Mouse (Mus musculus) regulatory T cell (primary cell): ENCODE data around the gene Shh.

ENCODE experiments used
- in situ Hi-C: fragments of 300-600 bp; cut with MboI, MseI; formaldehyde crosslinking; loops from one replicate; pipeline ENCODE4 v1.15.1; 2025; ENCODE audit warnings: high pct_unique_total_duplicates

Gene Shh

GRCm38 (mm10) chr5:28460556-28461350 is 6.3 kb downstream of the Shh start:
- in situ Hi-C loops, result loop anchor here (25.0 kb wide), 1 partner anchor 1052 kb away; no protein-coding TSS in a partner anchor

- in situ Hi-C loops, result loop anchor here (25.0 kb wide), 1 partner anchor 1053 kb away; no protein-coding TSS in a partner anchor
Observed at GRCm38 (mm10) chr5:28459456-28460225, 7.4 kb downstream of the Shh start.

GRCm38 (mm10) chr5:28458821-28459240 is 8.2 kb downstream of the Shh start:
- in situ Hi-C loops, result loop anchor here (25.0 kb wide), 1 partner anchor 1053 kb away; no protein-coding TSS in a partner anchor

- in situ Hi-C loops, result loop anchor here (25.0 kb wide), 1 partner anchor 1054 kb away; no protein-coding TSS in a partner anchor
Observed at GRCm38 (mm10) chr5:28457921-28458641, 9.0 kb downstream of the Shh start.

GRCm38 (mm10) chr5:28456366-28456765 is 10.7 kb downstream of the Shh start:
- in situ Hi-C loops, result loop anchor here (25.0 kb wide), 1 partner anchor 1056 kb away; no protein-coding TSS in a partner anchor

GRCm38 (mm10) chr5:28455721-28456120 is 11.3 kb downstream of the Shh start:
- in situ Hi-C loops, result loop anchor here (25.0 kb wide), 1 partner anchor 1057 kb away; no protein-coding TSS in a partner anchor

- in situ Hi-C loops, result loop anchor here (5.0 to 25.0 kb wide), 3 partner anchors 833 to 1058 kb away; no protein-coding TSS in a partner anchor
Observed at GRCm38 (mm10) chr5:28454546-28454945, 12.5 kb downstream of the Shh start.

GRCm38 (mm10) chr5:28453523-28453922 is 13.5 kb downstream of the Shh start:
- in situ Hi-C loops, result loop anchor here (5.0 to 25.0 kb wide), 3 partner anchors 834 to 1059 kb away; no protein-coding TSS in a partner anchor

- in situ Hi-C loops, result loop anchor here (5.0 to 25.0 kb wide), 3 partner anchors 834 to 1059 kb away; no protein-coding TSS in a partner anchor
Observed at GRCm38 (mm10) chr5:28453086-28453485, 14.0 kb downstream of the Shh start.

GRCm38 (mm10) chr5:28451053-28451638 is 15.9 kb downstream of the Shh start:
- in situ Hi-C loops, result loop anchor here (5.0 to 25.0 kb wide), 3 partner anchors 836 to 1061 kb away; no protein-coding TSS in a partner anchor

GRCm38 (mm10) chr5:28450126-28450890 is 16.7 kb downstream of the Shh start:
- in situ Hi-C loops, result loop anchor here (5.0 to 25.0 kb wide), 3 partner anchors 837 to 1062 kb away; no protein-coding TSS in a partner anchor

GRCm38 (mm10) chr5:28425926-28426325 is 41.1 kb downstream of the Shh start:
- in situ Hi-C loops, result no loop called here

GRCm38 (mm10) chr5:28423781-28424180 is 43.3 kb downstream of the Shh start:
- in situ Hi-C loops, result no loop called here

GRCm38 (mm10) chr5:28419640-28420265 is 47.3 kb downstream of the Shh start:
- in situ Hi-C loops, result no loop called here

GRCm38 (mm10) chr5:28418734-28419133 is 48.3 kb downstream of the Shh start:
- in situ Hi-C loops, result no loop called here

GRCm38 (mm10) chr5:28416029-28416428 is 51.0 kb downstream of the Shh start:
- in situ Hi-C loops, result no loop called here

- in situ Hi-C loops, result no loop called here
Observed at GRCm38 (mm10) chr5:28414076-28414475, 53.0 kb downstream of the Shh start.

- in situ Hi-C loops, result no loop called here
Observed at GRCm38 (mm10) chr5:28413533-28413932, 53.5 kb downstream of the Shh start.

- in situ Hi-C loops, result no loop called here
Observed at GRCm38 (mm10) chr5:28412006-28412685, 54.9 kb downstream of the Shh start.
